Mouse (Mus musculus): ENCODE measurements around the gene Cntrl. TPM values are rescaled to one million over a fixed set of nuclear protein-coding genes. Genes with fewer than 3 reads are reported as not detected.

The Cntrl gene
- polyA plus RNA-seq, 1 experiment = 20.4 TPM

DNA sequence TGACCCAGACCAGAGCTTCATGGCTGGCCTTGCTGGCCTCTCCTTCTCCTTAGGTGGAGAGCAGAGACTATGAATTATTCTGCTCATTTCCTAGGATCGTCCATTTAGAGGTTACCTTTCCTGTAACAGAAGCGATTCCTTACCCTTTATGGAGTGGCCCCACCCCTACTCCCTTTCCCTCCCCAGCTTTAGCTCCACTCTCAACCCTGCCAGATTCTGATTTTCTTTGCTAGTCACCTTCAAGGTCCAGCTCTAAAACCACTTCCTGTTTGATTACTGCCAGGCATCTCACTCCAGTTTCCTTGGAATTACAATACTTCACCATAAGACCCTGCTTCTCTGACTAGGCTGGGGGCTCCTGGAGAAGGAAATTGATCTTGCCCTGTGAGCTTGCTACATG, 107.4 kb downstream of the Cntrl start:
- Histone ChIP-seq H3K4me1 (ENCODE audit: control insufficient read depth, insufficient read depth, low read length) (peaks cover 11% of the 10 kb centered on the region), H3K27ac (ENCODE audit: control insufficient read depth, insufficient read depth, low read depth, low read length) (no peak overlapping the region), H3K4me3 (ENCODE audit: control insufficient read depth, low read depth, low read length) (no peak overlapping the region), H3K36me3 (ENCODE audit: control insufficient read depth, insufficient read depth, low read length) (no peaks in the 10 kb centered on the region), H3K27me3 (ENCODE audit: control insufficient read depth, insufficient read depth, low read length) (no peaks in the 10 kb centered on the region)
- TF ChIP-seq CTCF (IDR thresholded peaks at IDR 0.05; ENCODE audit: control insufficient read depth, insufficient read depth, insufficient replicate concordance, low read depth, low read length) (no peak), POLR2A (IDR thresholded peaks at IDR 0.05; ENCODE audit: control insufficient read depth, low read depth, low read length) (no peak)

GRCm38 (mm10) chr2:35218736-35219135, 109.4 kb downstream of the Cntrl start:
- Histone ChIP-seq H3K27me3 (ENCODE audit: control insufficient read depth, insufficient read depth, low read length) (no peaks in the 10 kb centered on the region), H3K27ac (ENCODE audit: control insufficient read depth, insufficient read depth, low read depth, low read length) (no peak overlapping the region), H3K36me3 (ENCODE audit: control insufficient read depth, insufficient read depth, low read length) (no peaks in the 10 kb centered on the region), H3K4me1 (ENCODE audit: control insufficient read depth, insufficient read depth, low read length) (peaks cover 10% of the 10 kb centered on the region), H3K4me3 (ENCODE audit: control insufficient read depth, low read depth, low read length) (no peak overlapping the region)
- no peak for TF ChIP-seq CTCF (IDR thresholded peaks at IDR 0.05; ENCODE audit: control insufficient read depth, insufficient read depth, insufficient replicate concordance, low read depth, low read length)
- no peak for TF ChIP-seq POLR2A (IDR thresholded peaks at IDR 0.05; ENCODE audit: control insufficient read depth, low read depth, low read length)

DNA sequence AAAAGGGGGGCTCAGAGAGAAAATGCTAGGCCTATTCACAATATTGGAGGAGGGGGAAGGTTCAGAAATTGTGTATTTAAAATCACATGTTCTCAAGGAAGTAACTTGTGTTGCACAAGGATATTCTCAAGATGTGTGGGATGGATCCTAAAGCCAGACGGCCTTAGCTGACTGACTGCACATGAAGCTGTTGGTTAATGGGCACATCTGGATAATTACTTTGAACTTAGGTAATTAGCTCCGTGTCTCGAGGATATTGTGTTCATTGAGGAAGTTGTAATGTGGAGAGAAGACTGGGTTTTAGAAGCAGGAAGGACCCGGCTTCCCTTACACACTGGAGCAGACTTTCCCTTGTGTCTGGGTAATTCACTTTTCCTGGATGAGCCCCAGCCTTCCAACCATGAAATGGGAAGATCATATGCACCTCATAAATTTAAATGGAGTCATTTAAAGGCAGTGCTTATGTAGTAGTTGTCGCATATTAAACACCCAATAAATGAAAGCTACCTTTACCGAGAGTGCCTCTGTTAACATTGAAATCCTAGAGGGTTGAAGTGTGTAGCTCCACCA, 113.6 kb downstream of the Cntrl start:
- Histone ChIP-seq H3K4me3 (ENCODE audit: control insufficient read depth, low read depth, low read length) (no peak overlapping the region), H3K4me1 (ENCODE audit: control insufficient read depth, insufficient read depth, low read length) (peaks cover 4% of the 10 kb centered on the region), H3K36me3 (ENCODE audit: control insufficient read depth, insufficient read depth, low read length) (peaks cover 1% of the 10 kb centered on the region; the same call in 1 of the 2 replicates), H3K27me3 (ENCODE audit: control insufficient read depth, insufficient read depth, low read length) (no peaks in the 10 kb centered on the region), H3K27ac (ENCODE audit: control insufficient read depth, insufficient read depth, low read depth, low read length) (no peak overlapping the region)
- TF ChIP-seq POLR2A (IDR thresholded peaks at IDR 0.05; ENCODE audit: control insufficient read depth, low read depth, low read length) (no peak), CTCF (IDR thresholded peaks at IDR 0.05; ENCODE audit: control insufficient read depth, insufficient read depth, insufficient replicate concordance, low read depth, low read length) (no peak)

- H3K27ac ChIP-seq (ENCODE audit: control insufficient read depth, insufficient read depth, low read depth, low read length) = peak overlapping the region; percentile 61
- no peak for TF ChIP-seq CTCF (IDR thresholded peaks at IDR 0.05; ENCODE audit: control insufficient read depth, insufficient read depth, insufficient replicate concordance, low read depth, low read length)
- peak; percentile 91; the same call in 1 of the 2 replicates for TF ChIP-seq POLR2A (IDR thresholded peaks at IDR 0.05; ENCODE audit: control insufficient read depth, low read depth, low read length)
- H3K27me3 ChIP-seq (ENCODE audit: control insufficient read depth, insufficient read depth, low read length) = no peaks in the 10 kb centered on the region
- peaks cover 1% of the 10 kb centered on the region; the same call in 1 of the 2 replicates for H3K36me3 ChIP-seq (ENCODE audit: control insufficient read depth, insufficient read depth, low read length)
- peaks cover 4% of the 10 kb centered on the region for H3K4me1 ChIP-seq (ENCODE audit: control insufficient read depth, insufficient read depth, low read length)
- peak overlapping the region; percentile 92 for H3K4me3 ChIP-seq (ENCODE audit: control insufficient read depth, low read depth, low read length)
Measured at GRCm38 (mm10) chr2:35224285-35224684, 115.0 kb downstream of the Cntrl start.

DNA sequence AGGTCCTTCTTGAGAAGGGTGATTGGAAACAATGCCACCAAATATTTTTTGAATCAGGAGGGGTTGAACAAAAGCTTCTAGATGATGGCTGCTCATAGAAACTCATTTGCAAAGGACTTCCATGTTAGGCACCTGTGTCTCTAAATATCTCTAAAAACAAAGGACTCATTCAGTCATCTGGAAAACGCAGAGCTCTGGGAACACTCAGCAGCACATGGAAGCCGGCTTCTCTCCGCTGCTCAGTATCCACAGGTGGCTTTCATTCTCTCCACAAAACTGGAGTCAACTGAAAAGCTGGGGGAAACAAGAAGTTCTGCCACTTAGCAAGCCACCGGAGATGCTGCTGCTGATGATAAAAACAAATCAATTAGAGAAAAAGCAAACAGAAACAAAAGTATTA, 118.9 kb downstream of the Cntrl start:
- Histone ChIP-seq H3K27ac (ENCODE audit: control insufficient read depth, insufficient read depth, low read depth, low read length) (no peak overlapping the region), H3K4me1 (ENCODE audit: control insufficient read depth, insufficient read depth, low read length) (peaks cover 4% of the 10 kb centered on the region), H3K36me3 (ENCODE audit: control insufficient read depth, insufficient read depth, low read length) (peaks cover 1% of the 10 kb centered on the region; the same call in 1 of the 2 replicates), H3K4me3 (ENCODE audit: control insufficient read depth, low read depth, low read length) (no peak overlapping the region), H3K27me3 (ENCODE audit: control insufficient read depth, insufficient read depth, low read length) (no peaks in the 10 kb centered on the region)
- no peak for TF ChIP-seq POLR2A (IDR thresholded peaks at IDR 0.05; ENCODE audit: control insufficient read depth, low read depth, low read length)
- no peak for TF ChIP-seq CTCF (IDR thresholded peaks at IDR 0.05; ENCODE audit: control insufficient read depth, insufficient read depth, insufficient replicate concordance, low read depth, low read length)

Other genes starting within 250 kb of the Cntrl start
- gene Cutal, start 235.1 kb upstream of the Cntrl start, polyA plus RNA-seq (2012; rRNA removed) = 0.12 and 3.8 TPM in 2 replicates
- gene Psmd5, start 234.5 kb upstream of the Cntrl start, polyA plus RNA-seq (2012; rRNA removed) = 7.3 and 8.0 TPM in 2 replicates
- 0.21 and 0.91 TPM in 2 replicates for gene Phf19, start 195.5 kb upstream of the Cntrl start, polyA plus RNA-seq (2012; rRNA removed)
- gene Traf1, start 147.7 kb upstream of the Cntrl start, polyA plus RNA-seq (2012; rRNA removed) = 6.5 and 9.4 TPM in 2 replicates
- gene Hc, start 48.1 kb upstream of the Cntrl start, polyA plus RNA-seq (2012; rRNA removed) = 0.25 and 1.3 TPM in 2 replicates
- 0.57 and 1.0 TPM in 2 replicates for gene AI182371, start 7.9 kb upstream of the Cntrl start, polyA plus RNA-seq (2012; rRNA removed)
- gene Rab14, start 91.6 kb downstream of the Cntrl start, polyA plus RNA-seq (2012; rRNA removed) = 20.1 and 28.9 TPM in 2 replicates
- 49.9 and 88.6 TPM in 2 replicates for gene Gsn, start 146.9 kb downstream of the Cntrl start, polyA plus RNA-seq (2012; rRNA removed)
- 20.1 and 23.0 TPM in 2 replicates for gene Stom, start 227.5 kb downstream of the Cntrl start, polyA plus RNA-seq (2012; rRNA removed)

All from testis, adult 2 months (tissue).